Mouse (Mus musculus) layer of hippocampus, postnatal 14 days (tissue): ENCODE results near the gene Steap4. TPM values are rescaled to one million over a fixed set of nuclear protein-coding genes. Genes with fewer than 3 reads are reported as not detected.
"Not testable (repeated sequence)": the region's sequence is repeated elsewhere in the genome, so short reads cannot be mapped to it uniquely, and the experiment has no call there.

Experiments used
- DNase-seq, 2 experiments: peaks; one replicate each; pipeline ENCODE4 v3.0.0; 2021 to 2022; ENCODE audit warnings: low spot score in 2 of 2, mixed read lengths in 1 of 2
- total RNA-seq, 2 experiments: library from RNA; stranded (reverse); gene quantifications; 2 replicates each; pipeline ENCODE4 v1.2.3; 2021

The Steap4 gene
- total RNA-seq, 2 experiments from 2014 or later: 0.12 to 0.69 TPM

- DNase-seq: no peak
Observed at GRCm38 (mm10) chr5:7987962-7988361, 27.7 kb downstream of the Steap4 start.

DNA sequence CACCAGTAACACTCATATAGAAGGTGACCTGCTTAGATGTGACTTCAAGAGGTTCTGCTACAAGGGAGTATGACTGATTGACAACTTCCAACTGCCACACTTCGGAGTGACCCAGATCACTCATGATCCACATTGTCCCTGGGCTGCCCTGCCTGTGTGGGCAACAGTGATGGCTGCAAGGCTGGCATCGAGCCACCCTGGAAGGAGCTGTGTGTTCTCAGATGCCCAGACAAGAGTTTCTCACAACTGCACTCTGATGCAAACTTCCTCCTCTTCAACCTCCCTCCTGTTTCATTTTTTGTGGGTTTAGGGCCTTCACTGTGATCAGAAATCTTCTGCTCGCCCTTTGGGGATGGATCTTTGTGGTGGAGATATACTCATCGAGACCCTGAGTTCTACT, 28.2 kb downstream of the Steap4 start:
- no peak for DNase-seq

DNA sequence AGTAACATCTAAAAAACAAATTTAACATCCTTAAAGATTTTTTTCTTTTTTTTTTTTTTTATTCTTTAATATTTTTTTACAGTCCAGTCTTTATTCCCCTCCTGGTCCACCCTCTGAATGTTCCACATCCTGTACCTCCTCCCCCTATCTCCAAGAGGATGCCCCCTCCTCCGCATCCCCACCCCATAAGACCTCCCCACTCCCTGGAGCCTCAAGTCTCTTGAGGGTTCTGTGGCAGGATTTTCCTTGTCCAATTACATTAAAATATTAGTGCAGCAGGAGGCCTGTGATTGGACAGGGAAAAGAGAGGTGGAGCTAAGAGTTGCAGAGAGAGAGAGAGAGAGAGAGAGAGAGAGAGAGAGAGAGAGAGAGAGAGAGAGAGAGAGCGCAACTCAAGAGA, 31.4 kb downstream of the Steap4 start:
- not testable (repeated sequence) for DNase-seq

DNA sequence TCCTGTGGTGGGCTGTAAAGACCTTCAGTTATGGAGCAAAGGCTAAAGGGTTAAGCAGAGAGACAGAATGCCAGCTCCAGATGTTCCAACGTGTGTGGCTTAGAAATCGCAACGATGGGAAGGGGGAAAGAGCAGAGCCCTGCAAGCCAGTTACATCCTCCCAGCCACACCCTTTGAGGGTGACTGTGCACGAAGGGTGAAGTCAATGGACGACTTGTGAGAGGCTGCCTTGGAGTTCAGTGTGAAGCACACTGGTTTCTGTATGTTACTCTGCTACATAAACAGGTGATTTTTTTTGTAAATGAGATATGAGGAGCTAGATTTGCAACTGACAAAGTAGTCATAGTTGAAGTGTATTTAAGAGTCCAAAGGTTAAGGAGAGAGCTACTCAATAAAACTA, 33.5 kb downstream of the Steap4 start:
- DNase-seq: no peak

GRCm38 (mm10) chr5:7995288-7995897, 35.1 kb downstream of the Steap4 start:
- no peak for DNase-seq

DNA sequence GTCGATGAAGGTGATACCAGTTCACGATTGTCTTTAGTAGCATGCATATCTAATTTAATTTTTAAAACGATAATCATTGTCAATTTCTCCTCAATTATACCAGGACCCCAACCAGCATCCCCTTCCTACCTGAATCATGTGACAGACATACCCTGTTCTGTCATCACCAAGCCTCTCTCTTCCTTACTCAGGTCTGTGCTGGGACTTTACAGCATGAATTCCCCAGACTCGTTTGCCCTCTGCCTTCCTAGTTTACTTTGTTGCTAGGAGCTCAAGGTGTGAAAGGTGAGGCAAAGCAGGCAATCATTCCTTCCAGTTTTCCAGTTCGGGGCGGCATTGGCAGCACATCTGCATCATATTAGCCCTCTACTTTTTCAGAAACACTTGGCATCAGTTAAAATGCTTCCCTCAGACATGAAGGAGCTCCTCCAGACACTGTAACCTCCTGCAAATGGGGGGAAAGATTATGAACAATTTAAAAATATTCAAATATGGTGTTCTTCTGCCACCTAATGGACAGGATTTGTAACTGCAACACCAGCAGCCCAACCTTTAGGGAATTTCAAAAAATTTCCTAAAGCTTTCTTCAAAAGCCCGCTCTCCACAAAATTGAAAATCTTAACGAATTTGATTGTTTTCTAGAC, 36.3 kb downstream of the Steap4 start:
- DNase-seq: peak; percentile 4 to 12

DNA sequence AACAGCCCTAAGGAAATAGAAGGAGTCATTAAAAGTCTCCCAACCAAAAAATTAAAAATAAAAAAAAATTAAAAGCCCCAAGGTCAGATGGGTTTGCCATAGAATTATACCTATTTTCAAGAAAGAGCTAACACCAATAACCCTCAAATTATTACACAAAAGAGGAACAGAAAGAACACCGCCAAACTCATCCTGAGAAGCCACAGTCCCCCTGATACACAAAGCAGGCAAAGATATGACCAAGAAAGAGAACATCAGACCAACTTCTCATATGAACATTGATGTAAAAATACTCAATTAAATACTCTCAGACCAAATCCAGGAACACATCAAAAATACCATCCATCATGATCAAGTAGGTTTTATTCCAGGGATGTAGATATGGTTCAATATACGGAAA, 36.8 kb downstream of the Steap4 start:
- DNase-seq: no peak

DNA sequence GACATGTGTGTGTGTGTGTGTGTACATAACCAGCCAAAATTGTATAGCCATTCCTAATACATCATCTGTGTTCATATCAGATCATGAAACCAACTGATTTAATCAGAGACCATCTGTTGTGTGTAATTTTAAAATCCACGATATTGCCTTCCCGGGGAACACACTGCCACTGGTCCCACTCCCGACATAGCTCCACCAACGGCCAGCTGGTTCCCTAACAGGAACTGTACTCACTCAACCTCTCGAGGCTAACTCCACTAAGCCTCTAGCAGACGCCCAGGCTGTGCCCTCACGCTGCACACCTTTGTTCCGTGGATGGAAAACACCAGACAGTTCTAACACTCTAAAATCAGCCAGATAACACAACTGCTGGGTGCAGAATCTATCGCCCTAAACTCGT, 40.2 kb downstream of the Steap4 start:
- DNase-seq: peak; percentile 16 to 42

DNA sequence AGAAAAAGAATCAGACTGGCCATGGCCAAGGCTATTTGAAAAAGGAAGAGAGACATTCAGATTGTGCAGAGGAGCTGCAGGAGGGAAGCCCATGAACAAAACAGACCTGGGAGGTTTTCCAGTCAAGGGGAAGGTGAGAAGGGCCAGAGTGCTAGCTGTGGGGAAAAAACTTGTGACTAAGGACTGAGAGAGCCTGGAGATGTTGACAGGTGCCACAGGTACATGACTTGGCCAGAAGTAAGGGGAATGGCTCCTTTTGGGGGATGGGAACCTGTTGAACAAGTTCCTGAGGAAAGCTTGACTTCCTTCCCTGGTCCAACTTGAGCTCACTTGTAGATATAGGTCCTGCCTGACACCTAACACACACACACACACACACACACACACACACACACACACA, 42.6 kb downstream of the Steap4 start:
- DNase-seq: no peak

- no peak for DNase-seq
Observed at GRCm38 (mm10) chr5:8013276-8013675, 53.0 kb downstream of the Steap4 start.

Other genes starting within 250 kb of the Steap4 start
- 100 to 1,000 TPM in 1 of 2 experiments, 10 to 100 TPM in 1; 99.5 to 108 TPM for gene Sri, start 85.6 kb downstream of the Steap4 start, total RNA-seq